In genomic region chr17:8264638-8265037, GRCm38 (mm10) we compare ENCODE assay signal across 9 mouse cellular contexts. TPM values are rescaled to one million over a fixed set of nuclear protein-coding genes. Genes with fewer than 3 reads are reported as not detected.
DNase-seq lines count a peak whose midpoint lies in the region; ATAC-seq lines count a peak whose summit lies in the region.
"Had no signal": no experiment of that assay in that cellular context is flagged by ENCODE, and none has a peak within 500 bp of the region (broad histone marks: within the 10 kb centered on the region; RNA-seq: fewer than 3 reads in every experiment).

No protein-coding gene starts in this region.

- ATAC-seq in inflammation-experienced regulatory T-cells, adult 6 months, result peak; percentile 77

- peak; percentile 62 for DNase-seq in A20 (ENCODE audit: low read depth, low spot score)
- peak; percentile 52 to 89 for DNase-seq in adrenal gland, adult (ENCODE audit: inconsistent age in 2 of 2, low spot score in 1 of 2)
- peak; percentile 34 to 69 for DNase-seq in cerebellum, postnatal 36 days
- peak; percentile 28 to 43 for DNase-seq in frontal cortex, postnatal 10 days (ENCODE audit: low spot score in 2 of 2)
- peak; percentile 19 to 56 for DNase-seq in layer of hippocampus, postnatal 36 days
- DNase-seq in lung, postnatal 36 days, result peak; percentile 87
- peak; percentile 68 to 70 for DNase-seq in right cerebral cortex, adult 2 months (ENCODE audit: low spot score in 2 of 2)

RNA-seq across cellular contexts. Expression of gene Mpc1, which starts 18.1 kb away (rescaled TPM):
- polyA plus RNA-seq in inflammation-experienced regulatory T-cells, adult 6 months (2017; shearing (Covaris generic)), result 100 to 1,000 TPM; 178 to 199 (median 188) TPM
- 100 to 1,000 TPM; 142 to 146 TPM for total RNA-seq in layer of hippocampus, postnatal 36 days (2021)

RNA-seq across cellular contexts. Expression of gene Ccr6, which starts 28.8 kb away (rescaled TPM):
- polyA plus RNA-seq in inflammation-experienced regulatory T-cells, adult 6 months (2017; shearing (Covaris generic)), result 100 to 1,000 TPM in 2 of 3 experiments, 10 to 100 TPM in 1; 42.1 to 112 (median 100) TPM
- not detected for total RNA-seq in layer of hippocampus, postnatal 36 days (2021)
- total RNA-seq: gastrocnemius, postnatal 14 days had no signal

RNA-seq across cellular contexts. Expression of gene Sft2d1, which starts 46.3 kb away (rescaled TPM):
- polyA plus RNA-seq in inflammation-experienced regulatory T-cells, adult 6 months (2017; shearing (Covaris generic)), result 100 to 1,000 TPM; 111 to 145 (median 111) TPM
- total RNA-seq in layer of hippocampus, postnatal 36 days (2021), result 10 to 100 TPM; 62.9 to 65.1 TPM

Comparison
In these comparisons a context has a peak if more than half of its experiments do, and no peak if none do; other contexts are left out.
1. Peak in every context shown above with its lines: DNase-seq and ATAC-seq.
2. DNase-seq: peak in every context shown above with its lines; median percentile 87 in lung, postnatal 36 days; 70 in adrenal gland, adult; 69 in right cerebral cortex, adult 2 months; 62 in A20; 52 in cerebellum, postnatal 36 days; 38 in layer of hippocampus, postnatal 36 days; 36 in frontal cortex, postnatal 10 days.